Mouse (Mus musculus) lung, embryonic 14.5 days (tissue): ENCODE data around the gene Capn10. TPM values are rescaled to one million over a fixed set of nuclear protein-coding genes. Genes with fewer than 3 reads are reported as not detected.

ENCODE experiments used
- ATAC-seq: fragments of 200-750 bp; cut with Nextera tagmentation; 2 replicates; pipeline ENCODE4 v1.8.0; 2017; ENCODE audit warnings: mild to moderate bottlenecking, moderate TSS enrichment, moderate library complexity; ENCODE audit not compliant: insufficient read depth
- DNase-seq: peaks from one replicate; pipeline ENCODE4 v3.0.0-alpha.2; 2015
- H3K27ac ChIP-seq: fragments of 300-500 bp; sonication (generic); 2 replicates; pipeline ENCODE4 v1.5.1; 2014; ENCODE audit warnings: low read depth, mild to moderate bottlenecking, moderate library complexity
- H3K27me3 ChIP-seq: fragments of 300-500 bp; sonication (generic); 2 replicates; pipeline ENCODE4 v1.6.1; 2014; ENCODE audit warnings: low read length, control low read depth; ENCODE audit not compliant: insufficient read depth
- H3K36me3 ChIP-seq: fragments of 300-500 bp; sonication (generic); 2 replicates; pipeline ENCODE4 v1.6.1; 2014; ENCODE audit warnings: control low read depth; ENCODE audit not compliant: insufficient read depth
- H3K4me1 ChIP-seq: fragments of 300-500 bp; sonication (generic); 2 replicates; pipeline ENCODE4 v1.6.1; 2014; ENCODE audit warnings: antibody characterized with exemption, control low read depth; ENCODE audit not compliant: insufficient read depth
- H3K4me2 ChIP-seq: fragments of 300-500 bp; sonication (generic); 2 replicates; pipeline ENCODE4 v1.6.1; 2014; ENCODE audit warnings: mild to moderate bottlenecking
- H3K4me3 ChIP-seq: fragments of 300-500 bp; sonication (generic); 2 replicates; pipeline ENCODE4 v1.5.1; 2014; ENCODE audit warnings: low read depth, low read length
- H3K9ac ChIP-seq: fragments of 300-500 bp; sonication (generic); 2 replicates; pipeline ENCODE4 v1.6.1; 2014
- H3K9me3 ChIP-seq: fragments of 300-500 bp; sonication (generic); 2 replicates; pipeline ENCODE4 v1.6.1; 2016; ENCODE audit warnings: low read depth, low read length, control low read depth
- CTCF ChIP-seq: IDR thresholded peaks from 2 replicates; pipeline ENCODE4 v1.5.1; 2016; ENCODE audit warnings: antibody characterized with exemption, low read depth
- WGBS: fragments of 180-500 bp; shearing (Covaris S2); extraction: QIAGEN DNeasy Blood & Tissue Kit; methylation state at CpG from one replicate; pipeline ENCODE4 v1.1.7; 2014; 5-methylcytosine and 5-hydroxymethylcytosine counted together
- polyA plus RNA-seq: library from polyadenylated mRNA; unstranded; fragments of >200 nt; fragmentation: Nextera tagmentation; extraction: Ambion mirVana; gene quantifications from 2 replicates; pipeline ENCODE4 v1.2.1, GENCODE M21; 2014

Gene Capn10
- polyA plus RNA-seq, 1 experiment from 2014 or later, result 26.8 TPM

DNA sequence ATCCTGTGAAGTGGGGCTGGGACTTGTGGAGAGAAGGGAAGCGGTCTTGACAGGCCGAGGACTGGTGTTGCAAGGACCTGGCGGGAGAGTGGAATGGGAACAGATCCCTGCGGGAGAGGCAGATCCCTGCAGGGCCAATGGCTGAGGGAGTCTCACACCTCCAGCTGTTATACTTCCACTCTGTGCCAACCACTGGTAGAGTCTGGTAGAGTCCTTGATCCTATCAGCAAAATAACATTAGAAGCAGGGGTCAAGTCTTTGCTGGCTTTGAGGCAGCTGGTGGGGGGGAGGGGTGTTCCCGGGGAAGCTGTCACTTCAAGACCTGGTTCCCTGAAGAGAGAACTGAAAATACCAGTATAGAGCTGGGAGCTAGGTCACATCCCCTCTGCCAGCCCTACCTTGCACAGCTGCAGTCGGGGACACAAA, 42.0 kb downstream of the Capn10 start:
- ATAC-seq (peak; percentile 43), DNase-seq (peak; percentile 21)
- no peak for TF ChIP-seq CTCF
- Histone ChIP-seq H3K4me3 (no peak overlapping the region), H3K4me2 (no peak overlapping the region), H3K9ac (no peak overlapping the region), H3K4me1 (peaks cover 5% of the 10 kb centered on the region), H3K36me3 (no peaks in the 10 kb centered on the region), H3K27ac (no peak overlapping the region), H3K9me3 (no peaks in the 10 kb centered on the region), H3K27me3 (no peaks in the 10 kb centered on the region)
- WGBS, result 14% methylated on average over 6 of the region's 6 CpGs

DNA sequence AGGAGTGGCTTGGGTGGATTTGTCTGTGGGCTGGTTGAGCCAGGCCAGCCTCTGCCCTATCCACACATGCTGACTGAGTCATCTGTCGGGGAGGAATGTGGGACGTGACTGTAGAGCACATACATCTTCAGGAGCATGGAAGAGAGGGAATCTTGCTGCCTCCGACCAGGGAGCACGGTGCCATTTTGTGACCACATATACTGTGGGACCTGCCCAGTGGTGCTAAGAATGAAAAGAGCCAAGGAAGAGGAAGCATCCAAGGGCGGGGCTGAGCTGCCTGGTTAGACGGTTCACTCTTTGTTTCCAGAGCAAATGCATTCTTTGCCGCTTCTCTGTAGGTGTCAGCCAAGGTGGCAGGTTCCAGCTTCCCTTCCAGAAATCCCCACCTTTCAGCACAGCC, 44.5 kb downstream of the Capn10 start:
- 24% methylated on average over 7 of the region's 7 CpGs for WGBS
- no peak overlapping the region for H3K4me2 ChIP-seq
- no peak overlapping the region for H3K9ac ChIP-seq
- ATAC-seq (no peak), DNase-seq (peak; percentile 5)
- peaks cover 5% of the 10 kb centered on the region for H3K4me1 ChIP-seq
- H3K27me3 ChIP-seq, result no peaks in the 10 kb centered on the region
- H3K4me3 ChIP-seq, result no peak overlapping the region
- H3K36me3 ChIP-seq, result no peaks in the 10 kb centered on the region
- no peak overlapping the region for H3K27ac ChIP-seq
- no peak for TF ChIP-seq CTCF
- H3K9me3 ChIP-seq, result no peaks in the 10 kb centered on the region

DNA sequence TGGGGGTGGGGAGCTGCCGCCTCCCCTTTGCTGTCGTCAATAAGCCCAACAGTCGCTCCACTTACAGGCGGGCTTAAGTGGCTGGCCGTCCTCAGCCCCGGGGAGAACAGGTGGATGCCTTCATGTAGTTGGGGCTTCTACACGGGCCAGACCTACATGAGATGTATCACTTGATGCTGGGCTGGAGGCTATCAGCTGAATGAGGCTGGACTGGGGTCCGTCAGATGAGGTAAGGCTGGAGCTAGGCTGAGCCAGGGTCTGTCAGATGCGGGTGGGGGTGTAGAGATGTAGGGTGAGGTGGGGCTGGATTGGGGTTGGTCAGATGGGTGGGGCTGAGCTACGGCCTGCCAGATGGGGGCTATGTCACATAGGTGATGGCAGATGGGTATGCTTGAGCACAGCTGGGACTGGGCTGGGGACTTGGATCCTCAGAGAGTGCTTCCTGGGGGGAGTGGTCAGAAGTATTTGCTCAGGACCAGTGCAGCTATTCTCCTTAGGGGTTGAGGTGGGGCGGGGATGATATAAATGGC, 45.0 kb downstream of the Capn10 start:
- Histone ChIP-seq H3K27me3 (no peaks in the 10 kb centered on the region), H3K9ac (no peak overlapping the region), H3K27ac (no peak overlapping the region), H3K9me3 (no peaks in the 10 kb centered on the region), H3K4me2 (no peak overlapping the region), H3K4me1 (peaks cover 5% of the 10 kb centered on the region), H3K4me3 (no peak overlapping the region), H3K36me3 (no peaks in the 10 kb centered on the region)
- DNase-seq, result peak; percentile 10
- 7% methylated on average over 11 of the region's 11 CpGs for WGBS
- ATAC-seq, result peak; percentile 6; the same call in 1 of the 2 replicates
- TF ChIP-seq CTCF, result no peak

DNA sequence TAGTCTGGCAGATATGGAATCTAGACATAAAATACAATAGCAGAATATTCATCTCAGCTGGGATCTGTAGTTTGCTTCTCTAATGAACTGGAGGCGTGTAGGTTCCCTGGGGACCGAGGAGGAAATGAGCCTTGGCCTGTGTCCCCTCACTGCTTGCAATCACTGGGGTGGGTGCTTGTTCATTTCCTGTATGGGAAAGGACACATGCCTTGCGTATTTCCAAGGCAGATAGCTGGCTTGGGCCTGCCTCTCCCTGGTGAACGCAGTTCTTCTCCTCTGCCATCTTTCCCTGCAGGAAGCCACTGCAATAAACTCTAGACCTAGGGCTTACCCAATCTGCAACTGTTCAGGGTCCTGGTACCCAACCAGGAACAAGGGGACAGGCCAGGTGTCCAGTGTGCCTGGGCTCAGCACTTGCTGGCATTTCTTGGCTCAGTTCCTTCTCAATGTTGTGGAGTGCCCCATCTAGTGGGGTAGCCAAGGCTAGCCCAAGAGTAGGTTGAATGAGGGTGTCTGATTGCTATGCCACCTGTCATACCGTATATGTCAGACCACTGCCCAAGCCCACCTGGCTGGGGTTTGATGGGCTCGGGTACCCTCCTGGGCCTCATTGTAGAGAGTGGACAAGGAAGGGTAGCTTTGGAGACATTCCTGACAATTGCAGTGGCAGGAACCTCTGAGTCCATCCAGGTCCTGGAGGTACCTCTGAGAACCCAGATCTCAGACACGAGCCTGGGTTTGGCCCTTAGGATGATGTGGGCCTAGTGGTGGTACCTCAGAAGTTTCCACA, 47.1 kb downstream of the Capn10 start:
- H3K27me3 ChIP-seq, result no peaks in the 10 kb centered on the region
- 73% methylated on average over 7 of the region's 7 CpGs for WGBS

DNA sequence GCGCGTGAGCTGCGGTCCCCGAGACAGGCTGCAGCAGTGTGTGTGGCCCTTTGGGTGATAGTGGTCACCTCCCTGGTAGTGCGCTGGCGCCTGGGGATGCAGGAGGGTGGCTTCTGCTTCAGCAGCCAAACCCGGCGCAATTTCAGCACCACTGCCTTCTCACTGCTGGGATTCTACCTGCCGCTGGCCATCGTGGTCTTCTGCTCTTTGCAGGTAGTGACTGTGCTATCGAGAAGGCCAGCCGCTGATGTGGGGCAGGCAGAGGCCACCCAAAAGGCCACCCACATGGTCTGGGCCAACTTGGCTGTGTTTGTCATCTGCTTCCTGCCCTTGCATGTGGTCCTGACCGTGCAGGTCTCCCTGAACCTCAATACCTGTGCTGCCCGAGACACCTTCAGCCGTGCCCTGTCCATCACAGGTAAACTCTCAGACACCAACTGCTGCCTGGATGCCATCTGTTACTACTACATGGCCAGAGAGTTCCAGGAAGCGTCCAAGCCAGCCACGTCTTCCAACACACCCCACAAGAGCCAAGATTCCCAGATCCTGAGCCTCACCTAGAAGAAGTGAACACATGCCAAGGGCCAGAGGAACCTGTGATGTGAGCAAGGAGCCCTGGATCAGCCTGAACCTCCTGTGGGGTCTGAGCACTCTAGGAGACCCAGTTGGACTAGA, 48.9 kb downstream of the Capn10 start:
- no peak overlapping the region for H3K4me2 ChIP-seq
- H3K9me3 ChIP-seq, result no peaks in the 10 kb centered on the region
- no peak overlapping the region for H3K4me3 ChIP-seq
- no peaks in the 10 kb centered on the region for H3K27me3 ChIP-seq
- no peak overlapping the region for H3K27ac ChIP-seq
- peaks cover 5% of the 10 kb centered on the region; the same call in 1 of the 2 replicates for H3K4me1 ChIP-seq
- no peak for TF ChIP-seq CTCF
- H3K9ac ChIP-seq, result no peak overlapping the region
- WGBS, result 88% methylated on average over 17 of the region's 17 CpGs
- H3K36me3 ChIP-seq, result no peaks in the 10 kb centered on the region
- DNase-seq (no peak), ATAC-seq (no peak)

More for the DNA sequence above, 47.1 kb downstream of the Capn10 start:
- H3K9me3 ChIP-seq, result no peaks in the 10 kb centered on the region
- H3K27ac ChIP-seq, result no peak overlapping the region
- no peak overlapping the region for H3K4me3 ChIP-seq
- no peak for TF ChIP-seq CTCF
- H3K4me2 ChIP-seq, result no peak overlapping the region
- peaks cover 5% of the 10 kb centered on the region for H3K4me1 ChIP-seq
- H3K36me3 ChIP-seq, result no peaks in the 10 kb centered on the region
- ATAC-seq (no peak), DNase-seq (peak; percentile 7)
- H3K9ac ChIP-seq, result no peak overlapping the region

DNA sequence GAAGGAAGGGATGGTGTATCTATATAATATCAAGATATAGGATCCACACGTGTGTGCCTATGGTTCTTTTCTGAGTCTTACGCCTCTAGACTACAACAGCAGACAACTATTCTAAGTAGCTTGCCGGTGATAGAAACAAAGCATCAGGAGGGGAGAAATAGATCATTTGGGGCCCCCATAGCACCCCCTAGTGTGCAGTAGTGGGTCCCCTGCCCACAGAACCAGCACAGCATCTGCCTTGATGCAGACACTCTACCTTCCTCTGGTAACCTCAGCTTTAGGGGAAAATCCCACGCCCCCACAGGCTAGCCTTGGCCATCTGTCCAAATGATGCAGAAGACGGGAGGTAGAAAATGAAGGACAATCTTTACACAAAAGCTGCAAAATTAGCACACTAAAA, 50.8 kb downstream of the Capn10 start:
- no peak overlapping the region for H3K9ac ChIP-seq

DNA sequence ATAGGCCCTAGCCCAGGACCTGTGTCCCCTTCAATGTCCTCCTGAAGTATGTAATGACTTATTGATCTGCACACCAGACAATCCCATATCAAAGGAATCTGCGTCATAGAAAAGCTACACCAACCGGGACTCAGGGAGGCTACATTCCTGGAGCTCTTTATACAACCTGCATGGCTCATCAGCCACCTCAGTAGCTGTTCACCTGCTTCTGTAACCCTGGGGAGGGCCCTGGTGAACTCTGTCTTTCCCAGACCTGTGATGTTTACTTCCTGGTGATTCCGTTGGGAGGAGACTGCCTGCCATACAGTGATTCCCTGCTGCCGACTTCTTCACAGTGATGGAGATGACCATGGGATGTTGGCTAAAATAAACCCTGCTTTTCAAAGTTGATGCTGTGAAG, 54.7 kb downstream of the Capn10 start:
- Histone ChIP-seq H3K9ac (no peak overlapping the region), H3K4me2 (no peak overlapping the region), H3K4me3 (no peak overlapping the region), H3K36me3 (no peaks in the 10 kb centered on the region), H3K4me1 (no peaks in the 10 kb centered on the region), H3K9me3 (no peaks in the 10 kb centered on the region), H3K27me3 (no peaks in the 10 kb centered on the region), H3K27ac (no peak overlapping the region)
- 40% methylated on average over 4 of the region's 4 CpGs for WGBS
- ATAC-seq, result no peak
- TF ChIP-seq CTCF, result no peak
- no peak for DNase-seq

More for the DNA sequence above, 50.8 kb downstream of the Capn10 start:
- no peak overlapping the region for H3K4me3 ChIP-seq
- H3K27ac ChIP-seq, result no peak overlapping the region
- H3K9me3 ChIP-seq, result no peaks in the 10 kb centered on the region
- WGBS, result 85% methylated on average over 5 of the region's 5 CpGs
- H3K27me3 ChIP-seq, result no peaks in the 10 kb centered on the region
- DNase-seq (no peak), ATAC-seq (no peak)
- H3K4me2 ChIP-seq, result no peak overlapping the region
- no peaks in the 10 kb centered on the region for H3K4me1 ChIP-seq
- no peaks in the 10 kb centered on the region for H3K36me3 ChIP-seq
- TF ChIP-seq CTCF, result no peak
